Mouse (Mus musculus): ENCODE results near the gene Tmem179. TPM values are rescaled to one million over a fixed set of nuclear protein-coding genes. Genes with fewer than 3 reads are reported as not detected.

Tmem179 gene
- polyA plus RNA-seq, 1 experiment from 2014 or later = 23.3 TPM

GRCm38 (mm10) chr12:112489535-112489934 lies 27.0 kb downstream of the Tmem179 start:
- Histone ChIP-seq H3K4me1 (peaks cover 17% of the 10 kb centered on the region), H3K27me3 (no peaks in the 10 kb centered on the region), H3K27ac (no peak overlapping the region), H3K36me3 (ENCODE audit: poor library complexity, severe bottlenecking) (no peaks in the 10 kb centered on the region), H3K4me3 (no peak overlapping the region), H3K9ac (no peak overlapping the region), H3K4me2 (no peak overlapping the region), H3K9me3 (replicated peaks) (no peaks in the 10 kb centered on the region)
- ATAC-seq = no peak
- 92% methylated on average over 9 of the region's 9 CpGs for WGBS

GRCm38 (mm10) chr12:112489134-112489533 lies 27.4 kb downstream of the Tmem179 start, which contains the start of gene A530016L24Rik:
Gene A530016L24Rik, plus strand, starts transcription at chr12:112489448.
- 88% methylated on average over 8 of the region's 8 CpGs for WGBS
- ATAC-seq = no peak
- Histone ChIP-seq H3K36me3 (ENCODE audit: poor library complexity, severe bottlenecking) (no peaks in the 10 kb centered on the region), H3K9ac (no peak within 1 kb of the TSS), H3K4me1 (peaks cover 19% of the 10 kb centered on the region), H3K4me2 (no peak within 1 kb of the TSS), H3K9me3 (replicated peaks) (no peaks in the 10 kb centered on the region), H3K4me3 (no peak within 1 kb of the TSS), H3K27me3 (no peaks in the 10 kb centered on the region), H3K27ac (no peak within 1 kb of the TSS)

- H3K27ac ChIP-seq = no peak overlapping the region
- peaks cover 34% of the 10 kb centered on the region for H3K4me1 ChIP-seq
- H3K9me3 ChIP-seq (replicated peaks) = no peaks in the 10 kb centered on the region
- 0 out of 2 replicates have a peak overlapping the region, but pooled peaks have one; percentile 12 for H3K9ac ChIP-seq
- no peaks in the 10 kb centered on the region for H3K36me3 ChIP-seq (ENCODE audit: poor library complexity, severe bottlenecking)
- H3K4me3 ChIP-seq = no peak overlapping the region
- peaks cover 7% of the 10 kb centered on the region; the same call in 1 of the 2 replicates for H3K27me3 ChIP-seq
- ATAC-seq = peak; percentile 75
- H3K4me2 ChIP-seq = no peak overlapping the region
- WGBS = 21% methylated on average over 9 of the region's 9 CpGs
Measured at GRCm38 (mm10) chr12:112473777-112474176, 42.8 kb downstream of the Tmem179 start.

GRCm38 (mm10) chr12:112470216-112470615 lies 46.3 kb downstream of the Tmem179 start:
- H3K27me3 ChIP-seq = peaks cover 5% of the 10 kb centered on the region; the same call in 1 of the 2 replicates
- no peaks in the 10 kb centered on the region for H3K36me3 ChIP-seq (ENCODE audit: poor library complexity, severe bottlenecking)
- peak; percentile 58 for ATAC-seq
- H3K9ac ChIP-seq = no peak overlapping the region
- H3K4me1 ChIP-seq = peaks cover 42% of the 10 kb centered on the region
- no peak overlapping the region for H3K4me3 ChIP-seq
- WGBS = 31% methylated on average over 5 of the region's 5 CpGs
- peak overlapping the region; percentile 89 for H3K27ac ChIP-seq
- peak overlapping the region; percentile 20 for H3K4me2 ChIP-seq
- H3K9me3 ChIP-seq (replicated peaks) = no peaks in the 10 kb centered on the region

- Histone ChIP-seq H3K4me1 (peaks cover 46% of the 10 kb centered on the region), H3K27me3 (peaks cover 5% of the 10 kb centered on the region; the same call in 1 of the 2 replicates), H3K36me3 (ENCODE audit: poor library complexity, severe bottlenecking) (no peaks in the 10 kb centered on the region), H3K4me3 (no peak overlapping the region), H3K9ac (no peak overlapping the region), H3K4me2 (no peak overlapping the region), H3K27ac (peak overlapping the region; percentile 89), H3K9me3 (replicated peaks) (no peaks in the 10 kb centered on the region)
- no peak for ATAC-seq
- WGBS = 80% methylated on average over 7 of the region's 7 CpGs
Measured at GRCm38 (mm10) chr12:112469393-112469792, 47.2 kb downstream of the Tmem179 start.

- Histone ChIP-seq H3K9ac (no peak overlapping the region), H3K4me3 (no peak overlapping the region), H3K27ac (no peak overlapping the region), H3K36me3 (ENCODE audit: poor library complexity, severe bottlenecking) (no peaks in the 10 kb centered on the region), H3K4me1 (peaks cover 43% of the 10 kb centered on the region), H3K27me3 (peaks cover 3% of the 10 kb centered on the region; the same call in 1 of the 2 replicates), H3K9me3 (replicated peaks) (no peaks in the 10 kb centered on the region), H3K4me2 (no peak overlapping the region)
- 88% methylated on average over 10 of the region's 10 CpGs for WGBS
- no peak for ATAC-seq
Measured at GRCm38 (mm10) chr12:112467387-112467786, 49.2 kb downstream of the Tmem179 start.

- H3K4me2 ChIP-seq = no peak overlapping the region
- 93% methylated on average over 17 of the region's 17 CpGs for WGBS
- ATAC-seq = no peak
Measured at GRCm38 (mm10) chr12:112465928-112466327, 50.6 kb downstream of the Tmem179 start.

GRCm38 (mm10) chr12:112464516-112464915 lies 52.0 kb downstream of the Tmem179 start:
- Histone ChIP-seq H3K27ac (peak overlapping the region; percentile 32), H3K9ac (no peak overlapping the region; the same call in 1 of the 2 replicates)
- WGBS = 94% methylated on average over 3 of the region's 3 CpGs

More at GRCm38 (mm10) chr12:112465928-112466327, 50.6 kb downstream of the Tmem179 start:
- Histone ChIP-seq H3K27ac (no peak overlapping the region), H3K27me3 (no peaks in the 10 kb centered on the region), H3K9ac (no peak overlapping the region), H3K4me1 (peaks cover 43% of the 10 kb centered on the region), H3K9me3 (replicated peaks) (no peaks in the 10 kb centered on the region), H3K4me3 (no peak overlapping the region), H3K36me3 (ENCODE audit: poor library complexity, severe bottlenecking) (no peaks in the 10 kb centered on the region)

GRCm38 (mm10) chr12:112463750-112464444 lies 52.6 kb downstream of the Tmem179 start:
- Histone ChIP-seq H3K27me3 (no peaks in the 10 kb centered on the region), H3K27ac (no peak overlapping the region), H3K9ac (no peak overlapping the region), H3K4me3 (no peak overlapping the region), H3K4me1 (peaks cover 23% of the 10 kb centered on the region), H3K36me3 (ENCODE audit: poor library complexity, severe bottlenecking) (no peaks in the 10 kb centered on the region), H3K9me3 (replicated peaks) (no peaks in the 10 kb centered on the region), H3K4me2 (no peak overlapping the region)
- ATAC-seq = no peak
- WGBS = 91% methylated on average over 3 of the region's 3 CpGs

More at GRCm38 (mm10) chr12:112464516-112464915, 52.0 kb downstream of the Tmem179 start:
- no peak for ATAC-seq
- no peaks in the 10 kb centered on the region for H3K36me3 ChIP-seq (ENCODE audit: poor library complexity, severe bottlenecking)
- no peak overlapping the region for H3K4me2 ChIP-seq
- H3K9me3 ChIP-seq (replicated peaks) = no peaks in the 10 kb centered on the region
- peaks cover 29% of the 10 kb centered on the region for H3K4me1 ChIP-seq
- no peaks in the 10 kb centered on the region for H3K27me3 ChIP-seq
- H3K4me3 ChIP-seq = no peak overlapping the region

GRCm38 (mm10) chr12:112463209-112463608 lies 53.3 kb downstream of the Tmem179 start:
- Histone ChIP-seq H3K4me1 (peaks cover 28% of the 10 kb centered on the region), H3K27me3 (no peaks in the 10 kb centered on the region), H3K36me3 (ENCODE audit: poor library complexity, severe bottlenecking) (no peaks in the 10 kb centered on the region), H3K4me3 (no peak overlapping the region), H3K4me2 (no peak overlapping the region), H3K27ac (no peak overlapping the region), H3K9ac (no peak overlapping the region), H3K9me3 (replicated peaks) (no peaks in the 10 kb centered on the region)
- WGBS = 80% methylated on average over 4 of the region's 4 CpGs
- no peak for ATAC-seq

GRCm38 (mm10) chr12:112462423-112462822 lies 54.1 kb downstream of the Tmem179 start:
- H3K4me2 ChIP-seq = no peak overlapping the region
- H3K36me3 ChIP-seq (ENCODE audit: poor library complexity, severe bottlenecking) = no peaks in the 10 kb centered on the region
- H3K9me3 ChIP-seq (replicated peaks) = no peaks in the 10 kb centered on the region
- H3K4me1 ChIP-seq = peaks cover 36% of the 10 kb centered on the region
- H3K27me3 ChIP-seq = no peaks in the 10 kb centered on the region
- H3K9ac ChIP-seq = no peak overlapping the region
- no peak overlapping the region for H3K4me3 ChIP-seq
- H3K27ac ChIP-seq = no peak overlapping the region
- WGBS = 61% methylated on average over 12 of the region's 12 CpGs
- no peak for ATAC-seq

- H3K4me3 ChIP-seq = no peak overlapping the region
- no peaks in the 10 kb centered on the region for H3K27me3 ChIP-seq
- 0 out of 2 replicates have a peak overlapping the region, but pooled peaks have one; percentile 9 for H3K4me2 ChIP-seq
- peaks cover 34% of the 10 kb centered on the region for H3K4me1 ChIP-seq
- no peaks in the 10 kb centered on the region for H3K36me3 ChIP-seq (ENCODE audit: poor library complexity, severe bottlenecking)
- peak overlapping the region; percentile 79 for H3K27ac ChIP-seq
- no peaks in the 10 kb centered on the region for H3K9me3 ChIP-seq (replicated peaks)
- no peak overlapping the region for H3K9ac ChIP-seq
- WGBS = 6% methylated on average over 4 of the region's 4 CpGs
- peak; percentile 96 for ATAC-seq
Measured at GRCm38 (mm10) chr12:112457839-112458238, 58.7 kb downstream of the Tmem179 start.
